Mouse (Mus musculus): ENCODE measurements around the gene Foxp1. TPM values are rescaled to one million over a fixed set of nuclear protein-coding genes. Genes with fewer than 3 reads are reported as not detected.

Gene Foxp1
- polyA plus RNA-seq, 1 experiment from 2014 or later, result 45.3 TPM

GRCm38 (mm10) chr6:99191041-99191635, 331.4 kb downstream of the Foxp1 start:
- WGBS, result 66% methylated on average over 12 of the region's 12 CpGs
- no peaks in the 10 kb centered on the region for H3K36me3 ChIP-seq (ENCODE audit: control insufficient read depth, insufficient read depth)
- peaks cover 4% of the 10 kb centered on the region for H3K4me1 ChIP-seq (replicated peaks; ENCODE audit: control insufficient read depth, insufficient read depth, low read length)
- TF ChIP-seq CTCF (IDR thresholded peaks at IDR 0.05; ENCODE audit: low read depth), result no peak
- H3K4me2 ChIP-seq (replicated peaks; ENCODE audit: low read depth), result no peak overlapping the region
- H3K4me3 ChIP-seq (ENCODE audit: low read depth, low read length), result no peak overlapping the region
- no peak for ATAC-seq
- no peak overlapping the region for H3K9ac ChIP-seq (ENCODE audit: low read depth, low read length)
- no peaks in the 10 kb centered on the region for H3K9me3 ChIP-seq (ENCODE audit: control insufficient read depth)
- H3K27me3 ChIP-seq (replicated peaks; ENCODE audit: control insufficient read depth, insufficient read depth, low read length), result no peaks in the 10 kb centered on the region
- H3K27ac ChIP-seq (ENCODE audit: low read depth, low read length), result no peak overlapping the region

- Histone ChIP-seq H3K36me3 (ENCODE audit: control insufficient read depth, insufficient read depth) (0 out of 2 replicates have a peak, but pooled peaks cover 3% of the 10 kb centered on the region), H3K9ac (ENCODE audit: low read depth, low read length) (no peak overlapping the region), H3K27me3 (replicated peaks; ENCODE audit: control insufficient read depth, insufficient read depth, low read length) (no peaks in the 10 kb centered on the region), H3K27ac (ENCODE audit: low read depth, low read length) (no peak overlapping the region), H3K9me3 (ENCODE audit: control insufficient read depth) (no peaks in the 10 kb centered on the region), H3K4me2 (replicated peaks; ENCODE audit: low read depth) (no peak overlapping the region), H3K4me1 (replicated peaks; ENCODE audit: control insufficient read depth, insufficient read depth, low read length) (peaks cover 4% of the 10 kb centered on the region), H3K4me3 (ENCODE audit: low read depth, low read length) (no peak overlapping the region)
- ATAC-seq, result no peak
- no peak for TF ChIP-seq CTCF (IDR thresholded peaks at IDR 0.05; ENCODE audit: low read depth)
- 39% methylated on average over 8 of the region's 8 CpGs for WGBS
Measured at GRCm38 (mm10) chr6:99189967-99190366, 332.6 kb downstream of the Foxp1 start.

- Histone ChIP-seq H3K36me3 (ENCODE audit: control insufficient read depth, insufficient read depth) (0 out of 2 replicates have a peak, but pooled peaks cover 3% of the 10 kb centered on the region), H3K27ac (ENCODE audit: low read depth, low read length) (no peak overlapping the region), H3K9me3 (ENCODE audit: control insufficient read depth) (no peaks in the 10 kb centered on the region), H3K4me2 (replicated peaks; ENCODE audit: low read depth) (no peak overlapping the region), H3K9ac (ENCODE audit: low read depth, low read length) (no peak overlapping the region), H3K27me3 (replicated peaks; ENCODE audit: control insufficient read depth, insufficient read depth, low read length) (no peaks in the 10 kb centered on the region), H3K4me1 (replicated peaks; ENCODE audit: control insufficient read depth, insufficient read depth, low read length) (peaks cover 4% of the 10 kb centered on the region), H3K4me3 (ENCODE audit: low read depth, low read length) (no peak overlapping the region)
- ATAC-seq, result no peak
- WGBS, result 28% methylated on average over 4 of the region's 4 CpGs
- no peak for TF ChIP-seq CTCF (IDR thresholded peaks at IDR 0.05; ENCODE audit: low read depth)
Measured at GRCm38 (mm10) chr6:99188366-99189216, 333.9 kb downstream of the Foxp1 start.

GRCm38 (mm10) chr6:99187914-99188313, 334.6 kb downstream of the Foxp1 start:
- H3K4me3 ChIP-seq (ENCODE audit: low read depth, low read length), result no peak overlapping the region
- no peaks in the 10 kb centered on the region for H3K27me3 ChIP-seq (replicated peaks; ENCODE audit: control insufficient read depth, insufficient read depth, low read length)
- no peak for ATAC-seq
- peaks cover 4% of the 10 kb centered on the region for H3K4me1 ChIP-seq (replicated peaks; ENCODE audit: control insufficient read depth, insufficient read depth, low read length)
- no peak overlapping the region for H3K27ac ChIP-seq (ENCODE audit: low read depth, low read length)
- no peak overlapping the region for H3K9ac ChIP-seq (ENCODE audit: low read depth, low read length)
- H3K4me2 ChIP-seq (replicated peaks; ENCODE audit: low read depth), result no peak overlapping the region
- H3K36me3 ChIP-seq (ENCODE audit: control insufficient read depth, insufficient read depth), result 0 out of 2 replicates have a peak, but pooled peaks cover 3% of the 10 kb centered on the region
- no peak for TF ChIP-seq CTCF (IDR thresholded peaks at IDR 0.05; ENCODE audit: low read depth)
- WGBS, result 81% methylated on average over 3 of the region's 3 CpGs
- no peaks in the 10 kb centered on the region for H3K9me3 ChIP-seq (ENCODE audit: control insufficient read depth)

GRCm38 (mm10) chr6:99187415-99187814, 335.1 kb downstream of the Foxp1 start:
- H3K4me2 ChIP-seq (replicated peaks; ENCODE audit: low read depth), result no peak overlapping the region
- H3K9ac ChIP-seq (ENCODE audit: low read depth, low read length), result no peak overlapping the region
- peaks cover 4% of the 10 kb centered on the region for H3K4me1 ChIP-seq (replicated peaks; ENCODE audit: control insufficient read depth, insufficient read depth, low read length)
- ATAC-seq, result no peak
- H3K4me3 ChIP-seq (ENCODE audit: low read depth, low read length), result no peak overlapping the region
- no peak overlapping the region for H3K27ac ChIP-seq (ENCODE audit: low read depth, low read length)
- 0 out of 2 replicates have a peak, but pooled peaks cover 3% of the 10 kb centered on the region for H3K36me3 ChIP-seq (ENCODE audit: control insufficient read depth, insufficient read depth)
- no peak for TF ChIP-seq CTCF (IDR thresholded peaks at IDR 0.05; ENCODE audit: low read depth)
- no peaks in the 10 kb centered on the region for H3K27me3 ChIP-seq (replicated peaks; ENCODE audit: control insufficient read depth, insufficient read depth, low read length)
- WGBS, result 68% methylated on average over 2 of the region's 2 CpGs
- no peaks in the 10 kb centered on the region for H3K9me3 ChIP-seq (ENCODE audit: control insufficient read depth)

GRCm38 (mm10) chr6:99186569-99186968, 336.0 kb downstream of the Foxp1 start:
- 0 out of 2 replicates have a peak, but pooled peaks cover 3% of the 10 kb centered on the region for H3K36me3 ChIP-seq (ENCODE audit: control insufficient read depth, insufficient read depth)
- no peak overlapping the region for H3K27ac ChIP-seq (ENCODE audit: low read depth, low read length)
- no peak for ATAC-seq
- TF ChIP-seq CTCF (IDR thresholded peaks at IDR 0.05; ENCODE audit: low read depth), result no peak
- no peaks in the 10 kb centered on the region for H3K4me1 ChIP-seq (replicated peaks; ENCODE audit: control insufficient read depth, insufficient read depth, low read length)
- no peak overlapping the region for H3K4me2 ChIP-seq (replicated peaks; ENCODE audit: low read depth)
- no peaks in the 10 kb centered on the region for H3K27me3 ChIP-seq (replicated peaks; ENCODE audit: control insufficient read depth, insufficient read depth, low read length)
- H3K9me3 ChIP-seq (ENCODE audit: control insufficient read depth), result no peaks in the 10 kb centered on the region
- H3K4me3 ChIP-seq (ENCODE audit: low read depth, low read length), result no peak overlapping the region
- WGBS, result 69% methylated on average over 7 of the region's 7 CpGs
- no peak overlapping the region for H3K9ac ChIP-seq (ENCODE audit: low read depth, low read length)

All from intestine, postnatal 0 days (tissue).